Mouse (Mus musculus) thymus, postnatal 36 days (tissue): ENCODE measurements around the gene Tmed9.

Experiments used
- DNase-seq, 2 experiments: peaks; one replicate each; pipeline ENCODE4 v3.0.0; 2022; ENCODE audit warnings: mixed read lengths in 2 of 2

Gene Tmed9

GRCm38 (mm10) chr13:55573432-55573831 lies at the start of gene Tmed9:
Gene Tmed9, plus strand, starts transcription at chr13:55573732.
- no peak for DNase-seq

GRCm38 (mm10) chr13:55523951-55524600 lies 49.5 kb upstream of the Tmed9 start:
- no peak for DNase-seq

GRCm38 (mm10) chr13:55525733-55526553 lies 47.6 kb upstream of the Tmed9 start:
- no peak for DNase-seq

- DNase-seq: no peak
These were observed 46.3 kb upstream of the Tmed9 start for GRCm38 (mm10) chr13:55527212-55527611.

- DNase-seq: no peak
These were observed 45.4 kb upstream of the Tmed9 start for GRCm38 (mm10) chr13:55527834-55528772.

- DNase-seq: no peak
These were observed 44.2 kb upstream of the Tmed9 start, which contains the start of gene Dok3 for GRCm38 (mm10) chr13:55529198-55529915. Gene Dok3, minus strand, starts transcription at chr13:55529296.

GRCm38 (mm10) chr13:55535191-55535590 lies 38.3 kb upstream of the Tmed9 start:
- DNase-seq: no peak

GRCm38 (mm10) chr13:55535796-55536193 lies 37.7 kb upstream of the Tmed9 start:
- DNase-seq: no peak

GRCm38 (mm10) chr13:55536194-55537175 lies 37.0 kb upstream of the Tmed9 start, which contains the start of gene Ddx41:
Gene Ddx41, minus strand, starts transcription at chr13:55536658.
- peak; percentile 99 for DNase-seq

- no peak for DNase-seq
These were observed 32.6 kb upstream of the Tmed9 start for GRCm38 (mm10) chr13:55540933-55541332.

GRCm38 (mm10) chr13:55542891-55543290 lies 30.6 kb upstream of the Tmed9 start:
- DNase-seq: no peak

GRCm38 (mm10) chr13:55543447-55543846 lies 30.1 kb upstream of the Tmed9 start:
- no peak for DNase-seq

GRCm38 (mm10) chr13:55544792-55545191 lies 28.7 kb upstream of the Tmed9 start:
- DNase-seq: no peak

GRCm38 (mm10) chr13:55547916-55548315 lies 25.6 kb upstream of the Tmed9 start:
- no peak for DNase-seq

- no peak for DNase-seq
These were observed 25.1 kb upstream of the Tmed9 start for GRCm38 (mm10) chr13:55548426-55548825.

- DNase-seq: no peak
These were observed 24.5 kb upstream of the Tmed9 start for GRCm38 (mm10) chr13:55549061-55549460.

GRCm38 (mm10) chr13:55555921-55556320 lies 17.6 kb upstream of the Tmed9 start:
- DNase-seq: no peak

- DNase-seq: no peak
These were observed 16.0 kb upstream of the Tmed9 start for GRCm38 (mm10) chr13:55557499-55557898.

- no peak for DNase-seq
These were observed 10.2 kb upstream of the Tmed9 start for GRCm38 (mm10) chr13:55563266-55563879.

GRCm38 (mm10) chr13:55567001-55567400 lies 6.5 kb upstream of the Tmed9 start:
- no peak for DNase-seq
